Mouse (Mus musculus): ENCODE measurements at regions not wholly inside any gene's neighbourhood (a gene's known extent, or its start where the extent isn't known, plus 50 kb on each side); places are given as distances from the start of the nearest gene placed in this dataset.
A peak's percentile ranks its signal among the peaks of the same experiment; 100 is the strongest.

GRCm38 (mm10) chr12:25417336-25417735 lies 320.4 kb upstream of the Id2 start:
- no peak for TF ChIP-seq CTCF (conservative IDR thresholded peaks at IDR 0.05)
- Histone ChIP-seq H3K4me3 (no peak overlapping the region), H3K27ac (no peak overlapping the region)
- no peak for DNase-seq (ENCODE audit: low spot score in 2 of 2)

DNA sequence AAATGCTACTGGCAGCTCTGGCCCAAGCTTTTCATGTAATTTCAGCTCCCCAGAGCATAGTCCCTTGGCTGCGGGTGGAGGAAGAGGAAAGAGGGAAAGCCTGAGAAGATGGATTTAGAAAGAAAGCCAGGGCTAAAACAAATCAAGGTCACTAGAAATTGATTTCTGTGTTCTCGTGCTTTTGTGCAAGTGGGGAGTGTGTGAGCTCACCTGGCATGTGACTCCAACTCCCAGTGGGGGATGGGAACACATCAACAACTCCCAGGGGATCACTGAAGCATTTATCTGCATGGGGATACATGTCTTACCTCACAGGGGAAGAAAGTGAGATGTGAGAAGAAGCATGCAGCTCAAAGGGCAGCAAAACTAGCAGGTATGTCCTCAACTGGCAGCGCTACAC lies 319.6 kb upstream of the Id2 start:
- Histone ChIP-seq H3K4me3 (no peak overlapping the region), H3K27ac (no peak overlapping the region)
- no peak for DNase-seq (ENCODE audit: low spot score in 2 of 2)
- TF ChIP-seq CTCF (conservative IDR thresholded peaks at IDR 0.05), result no peak

GRCm38 (mm10) chr12:25415641-25416040 lies 318.7 kb upstream of the Id2 start:
- no peak overlapping the region for H3K27ac ChIP-seq
- no peak overlapping the region for H3K4me3 ChIP-seq
- no peak for DNase-seq (ENCODE audit: low spot score in 2 of 2)
- TF ChIP-seq CTCF (conservative IDR thresholded peaks at IDR 0.05), result no peak

DNA sequence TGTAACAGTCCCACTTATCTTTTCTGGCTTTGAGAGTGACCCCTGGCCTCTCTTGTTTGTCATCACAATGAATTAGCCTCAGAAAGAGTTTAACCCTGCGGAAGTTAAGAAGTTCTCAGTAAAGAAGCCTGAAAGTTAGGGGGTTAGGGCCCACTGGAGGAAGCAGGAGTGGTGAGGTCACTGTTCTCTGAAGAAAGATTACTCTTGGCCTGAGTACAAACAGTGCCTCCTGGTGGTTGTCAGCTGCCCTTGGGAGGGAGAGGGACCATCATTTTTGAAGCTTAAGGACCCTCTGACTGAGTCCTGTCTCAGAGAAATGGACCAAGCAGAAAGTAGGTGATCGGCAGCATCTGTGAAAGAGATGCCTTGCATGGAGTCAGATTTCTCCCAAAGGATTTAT lies 318.3 kb upstream of the Id2 start:
- H3K27ac ChIP-seq, result no peak overlapping the region
- TF ChIP-seq CTCF (conservative IDR thresholded peaks at IDR 0.05), result peak; percentile 67
- no peak for DNase-seq (ENCODE audit: low spot score in 2 of 2)
- H3K4me3 ChIP-seq, result no peak overlapping the region

DNA sequence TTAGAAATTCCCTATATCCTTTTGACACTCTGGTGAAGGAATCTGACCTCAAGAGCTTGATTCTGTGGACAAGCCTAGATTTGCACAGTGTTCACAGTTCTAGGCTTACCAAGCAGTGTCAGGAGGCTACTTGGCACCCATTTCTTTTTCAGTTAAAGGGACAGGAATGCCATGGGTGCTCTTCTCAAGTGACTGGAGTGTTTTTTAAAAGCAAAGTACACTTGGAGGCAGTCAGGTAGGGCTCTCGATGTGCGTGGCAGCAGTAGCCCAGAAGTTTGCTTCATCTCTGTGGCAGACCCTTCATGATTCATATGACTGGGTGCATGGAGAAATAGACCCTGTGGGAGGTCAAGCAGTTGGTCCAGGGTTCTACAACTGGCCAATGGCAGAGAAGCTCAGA lies 310.4 kb upstream of the Id2 start:
- Histone ChIP-seq H3K4me3 (no peak overlapping the region), H3K27ac (no peak overlapping the region)
- TF ChIP-seq CTCF (conservative IDR thresholded peaks at IDR 0.05), result no peak
- no peak for DNase-seq (ENCODE audit: low spot score in 2 of 2)

GRCm38 (mm10) chr12:25400326-25400725 lies 303.4 kb upstream of the Id2 start:
- no peak for TF ChIP-seq CTCF (conservative IDR thresholded peaks at IDR 0.05)
- H3K27ac ChIP-seq, result no peak overlapping the region
- no peak for DNase-seq (ENCODE audit: low spot score in 2 of 2)
- no peak overlapping the region for H3K4me3 ChIP-seq

GRCm38 (mm10) chr12:25398726-25399125 lies 301.8 kb upstream of the Id2 start:
- no peak for DNase-seq (ENCODE audit: low spot score in 2 of 2)
- no peak for TF ChIP-seq CTCF (conservative IDR thresholded peaks at IDR 0.05)
- H3K27ac ChIP-seq, result no peak overlapping the region
- H3K4me3 ChIP-seq, result no peak overlapping the region

- Histone ChIP-seq H3K4me3 (no peak overlapping the region), H3K27ac (no peak overlapping the region)
- no peak for TF ChIP-seq CTCF (conservative IDR thresholded peaks at IDR 0.05)
- DNase-seq (ENCODE audit: low spot score in 2 of 2), result no peak
Observed at GRCm38 (mm10) chr12:25394326-25394725, 297.4 kb upstream of the Id2 start.

DNA sequence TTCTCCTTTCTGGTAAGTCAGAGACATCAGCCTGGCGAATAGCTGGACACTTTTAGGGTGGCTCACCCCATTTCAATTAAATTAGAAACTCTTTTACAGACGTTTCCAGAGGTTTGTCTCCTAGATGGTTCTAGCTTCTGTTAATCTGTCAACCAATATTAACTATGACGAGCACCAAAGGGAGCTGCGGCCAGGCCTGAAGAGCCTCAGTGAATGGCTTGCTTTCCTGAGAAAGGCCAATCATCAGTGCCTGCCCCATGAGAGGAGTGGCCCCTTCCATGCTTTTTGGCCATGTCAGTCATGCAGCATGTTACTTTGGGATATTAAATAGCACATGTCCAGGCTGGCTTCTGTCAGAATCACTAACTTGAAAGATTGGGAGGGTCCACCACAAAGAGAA lies 296.6 kb upstream of the Id2 start:
- DNase-seq (ENCODE audit: low spot score in 2 of 2), result no peak
- Histone ChIP-seq H3K27ac (no peak overlapping the region), H3K4me3 (no peak overlapping the region)
- no peak for TF ChIP-seq CTCF (conservative IDR thresholded peaks at IDR 0.05)

- no peak for DNase-seq (ENCODE audit: low spot score in 2 of 2)
- Histone ChIP-seq H3K4me3 (no peak overlapping the region), H3K27ac (no peak overlapping the region)
- TF ChIP-seq CTCF (conservative IDR thresholded peaks at IDR 0.05), result no peak
Observed at GRCm38 (mm10) chr12:25389202-25389601, 292.3 kb upstream of the Id2 start.

DNA sequence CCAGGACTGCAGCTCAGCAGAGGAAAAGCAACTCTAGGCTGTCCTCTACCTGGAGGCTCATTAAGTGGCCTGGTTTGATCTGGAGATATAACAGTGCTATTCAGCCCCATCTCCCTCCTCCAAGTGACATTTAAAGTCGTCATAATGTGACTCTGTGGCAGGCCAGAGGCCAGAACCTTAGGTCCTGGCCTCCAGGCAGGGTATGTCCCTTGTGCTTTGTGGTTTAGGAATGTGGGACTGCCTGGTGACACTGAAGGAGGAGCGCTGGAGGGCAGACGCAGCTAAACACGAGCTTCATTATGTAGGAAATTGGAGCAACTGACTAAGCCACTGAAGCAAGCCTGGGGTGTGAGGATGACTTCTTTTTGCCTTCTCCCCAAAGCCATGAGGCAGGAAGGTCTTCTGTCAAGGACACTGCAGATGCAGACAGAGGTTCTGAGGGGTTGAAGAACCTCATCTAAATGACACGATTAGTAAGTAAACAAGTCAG lies 290.9 kb upstream of the Id2 start:
- no peak overlapping the region for H3K27ac ChIP-seq
- no peak for TF ChIP-seq CTCF (conservative IDR thresholded peaks at IDR 0.05)
- H3K4me3 ChIP-seq, result no peak overlapping the region
- DNase-seq (ENCODE audit: low spot score in 2 of 2), result no peak

DNA sequence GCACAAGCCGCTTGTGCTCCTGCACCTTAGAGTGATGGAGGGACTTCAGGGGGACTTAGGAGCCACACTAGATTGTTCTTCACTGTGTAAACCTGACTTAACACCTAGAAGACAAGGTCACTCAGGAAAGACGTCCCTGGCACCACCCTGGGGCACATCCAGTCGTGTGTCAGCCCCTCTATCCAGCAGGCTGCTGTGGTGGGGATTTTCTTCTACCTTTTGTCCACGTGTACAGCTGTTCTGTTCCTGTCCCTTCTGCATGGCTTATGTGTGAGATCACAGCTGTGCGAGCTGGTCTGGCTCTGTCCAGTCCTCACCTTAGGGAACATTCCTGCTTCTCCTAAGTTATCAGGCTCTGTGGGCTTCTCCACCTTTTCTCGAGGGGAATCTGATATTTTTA lies 286.0 kb upstream of the Id2 start:
- no peak for DNase-seq (ENCODE audit: low spot score in 2 of 2)
- no peak overlapping the region for H3K27ac ChIP-seq
- H3K4me3 ChIP-seq, result no peak overlapping the region
- TF ChIP-seq CTCF (conservative IDR thresholded peaks at IDR 0.05), result no peak

- no peak overlapping the region for H3K27ac ChIP-seq
- TF ChIP-seq CTCF (conservative IDR thresholded peaks at IDR 0.05), result no peak
- no peak overlapping the region for H3K4me3 ChIP-seq
- no peak for DNase-seq (ENCODE audit: low spot score in 2 of 2)
Observed at GRCm38 (mm10) chr12:25382475-25382874, 285.5 kb upstream of the Id2 start.

GRCm38 (mm10) chr12:25381619-25382018 lies 284.7 kb upstream of the Id2 start:
- Histone ChIP-seq H3K27ac (no peak overlapping the region), H3K4me3 (no peak overlapping the region)
- TF ChIP-seq CTCF (conservative IDR thresholded peaks at IDR 0.05), result no peak
- DNase-seq (ENCODE audit: low spot score in 2 of 2), result no peak

- TF ChIP-seq CTCF (conservative IDR thresholded peaks at IDR 0.05), result no peak
- Histone ChIP-seq H3K4me3 (no peak overlapping the region), H3K27ac (no peak overlapping the region)
- no peak for DNase-seq (ENCODE audit: low spot score in 2 of 2)
Observed at GRCm38 (mm10) chr12:25379996-25380395, 283.1 kb upstream of the Id2 start.
